Mouse (Mus musculus) E14TG2a.4 (cell line): ENCODE data around the gene Gm48552.

Source experiments
- CTCF ChIP-seq: conservative IDR thresholded peaks from 2 replicates; pipeline ENCODE4 v1.5.1; 2014; ENCODE audit warnings: low read length
- NANOG ChIP-seq: IDR thresholded peaks from 2 replicates; pipeline ENCODE4 v1.6.1; 2014; ENCODE audit warnings: borderline replicate concordance, low read length, mixed read lengths
- POU5F1 ChIP-seq: IDR thresholded peaks from 2 replicates; pipeline ENCODE4 v1.6.1; 2014; ENCODE audit warnings: low read length, borderline replicate concordance

- no peak for TF ChIP-seq NANOG
- TF ChIP-seq CTCF = no peak
- no peak for TF ChIP-seq POU5F1
Observed at GRCm38 (mm10) chr10:81434361-81435263, 45.8 kb downstream of the Gm48552 start.
